Mouse (Mus musculus) MN1 (cell line): ENCODE measurements around the gene Myo19.

Source experiments
- DNase-seq: peaks from one replicate; pipeline ENCODE4 v3.0.0-alpha.2; 2016; ENCODE audit warnings: low spot score

Myo19 gene

GRCm38 (mm10) chr11:84947206-84947605 lies 67.3 kb downstream of the Myo19 start:
- DNase-seq: no peak

GRCm38 (mm10) chr11:84948114-84948513 lies 68.2 kb downstream of the Myo19 start:
- DNase-seq: no peak

GRCm38 (mm10) chr11:84948526-84948925 lies 68.6 kb downstream of the Myo19 start:
- no peak for DNase-seq

- DNase-seq: no peak
Measured at GRCm38 (mm10) chr11:84952611-84953010, 72.7 kb downstream of the Myo19 start.

GRCm38 (mm10) chr11:84956400-84956799 lies 76.5 kb downstream of the Myo19 start:
- no peak for DNase-seq

- DNase-seq: no peak
Measured at GRCm38 (mm10) chr11:84957171-84957570, 77.2 kb downstream of the Myo19 start.

- DNase-seq: no peak
Measured at GRCm38 (mm10) chr11:84957591-84958270, 77.8 kb downstream of the Myo19 start, which contains the start of gene Car4. Gene Car4, plus strand, starts transcription at chr11:84957786.

GRCm38 (mm10) chr11:84958271-84958630 lies 78.3 kb downstream of the Myo19 start:
- no peak for DNase-seq

GRCm38 (mm10) chr11:84959181-84959580 lies 79.2 kb downstream of the Myo19 start:
- DNase-seq: no peak

- DNase-seq: no peak
Measured at GRCm38 (mm10) chr11:84959701-84960181, 79.8 kb downstream of the Myo19 start.

- DNase-seq: no peak
Measured at GRCm38 (mm10) chr11:84960291-84960690, 80.3 kb downstream of the Myo19 start.

GRCm38 (mm10) chr11:84960780-84961179 lies 80.8 kb downstream of the Myo19 start:
- DNase-seq: no peak
